Mouse (Mus musculus): ENCODE results near the gene Igsf10. TPM values are rescaled to one million over a fixed set of nuclear protein-coding genes. Genes with fewer than 3 reads are reported as not detected.
A peak's percentile ranks its signal among the peaks of the same experiment; 100 is the strongest.

Igsf10 gene
- polyA plus RNA-seq, 1 experiment from 2014 or later, result 26.0 TPM

DNA sequence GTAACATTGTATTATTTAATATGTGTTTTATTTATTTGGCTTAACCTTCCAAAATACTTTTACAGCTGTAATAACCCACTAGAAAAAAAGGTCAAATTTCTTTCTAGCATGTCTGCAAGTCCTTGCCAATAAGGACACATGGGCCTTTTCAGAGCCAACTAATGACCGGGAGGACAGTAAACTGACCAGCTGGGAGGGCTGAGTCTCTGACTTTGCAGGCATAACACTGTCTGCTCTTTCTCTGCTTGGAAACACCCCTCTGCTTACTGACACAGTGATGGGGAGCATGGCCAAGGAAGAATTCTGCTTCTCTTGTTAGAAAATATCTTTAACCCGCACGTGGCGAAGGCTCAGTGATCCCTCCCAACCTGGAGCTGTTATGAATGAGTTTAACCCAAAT, 1.2 kb downstream of the Igsf10 start:
- DNase-seq (ENCODE audit: low spot score), result peak; percentile 54
- ATAC-seq (ENCODE audit: low read depth), result no peak

GRCm38 (mm10) chr3:59341647-59342427, 2.4 kb downstream of the Igsf10 start:
- H3K4me2 ChIP-seq (ENCODE audit: low read depth, low read length), result peak overlapping the region; percentile 38
- H3K27me3 ChIP-seq (replicated peaks; ENCODE audit: control insufficient read depth, insufficient read depth, low read length), result no peaks in the 10 kb centered on the region
- peak; percentile 39 for DNase-seq (ENCODE audit: low spot score)
- H3K27ac ChIP-seq (replicated peaks; ENCODE audit: low read depth, low read length), result no peak overlapping the region
- H3K4me1 ChIP-seq (ENCODE audit: control insufficient read depth, insufficient read depth, low read length), result peaks cover 4% of the 10 kb centered on the region; the same call in 1 of the 2 replicates
- peaks cover 20% of the 10 kb centered on the region for H3K36me3 ChIP-seq (ENCODE audit: control insufficient read depth, insufficient read depth, low read length)
- WGBS, result 51% methylated on average over 11 of the region's 11 CpGs
- no peaks in the 10 kb centered on the region for H3K9me3 ChIP-seq (ENCODE audit: control insufficient read depth, low read length)
- peak overlapping the region; percentile 33 for H3K4me3 ChIP-seq (ENCODE audit: low read depth, low read length)
- no peak for ATAC-seq (ENCODE audit: low read depth)
- H3K9ac ChIP-seq (ENCODE audit: low read depth, low read length), result 0 out of 2 replicates have a peak overlapping the region, but pooled peaks have one; percentile 7

More for the DNA sequence above, 1.2 kb downstream of the Igsf10 start:
- Histone ChIP-seq H3K4me1 (ENCODE audit: control insufficient read depth, insufficient read depth, low read length) (peaks cover 4% of the 10 kb centered on the region; the same call in 1 of the 2 replicates), H3K9me3 (ENCODE audit: control insufficient read depth, low read length) (no peaks in the 10 kb centered on the region), H3K4me2 (ENCODE audit: low read depth, low read length) (peak overlapping the region; percentile 55), H3K27ac (replicated peaks; ENCODE audit: low read depth, low read length) (peak overlapping the region; percentile 88), H3K36me3 (ENCODE audit: control insufficient read depth, insufficient read depth, low read length) (peaks cover 19% of the 10 kb centered on the region), H3K27me3 (replicated peaks; ENCODE audit: control insufficient read depth, insufficient read depth, low read length) (no peaks in the 10 kb centered on the region), H3K9ac (ENCODE audit: low read depth, low read length) (peak overlapping the region; percentile 76), H3K4me3 (ENCODE audit: low read depth, low read length) (peak overlapping the region; percentile 72)
- WGBS, result 39% methylated on average over 4 of the region's 4 CpGs

DNA sequence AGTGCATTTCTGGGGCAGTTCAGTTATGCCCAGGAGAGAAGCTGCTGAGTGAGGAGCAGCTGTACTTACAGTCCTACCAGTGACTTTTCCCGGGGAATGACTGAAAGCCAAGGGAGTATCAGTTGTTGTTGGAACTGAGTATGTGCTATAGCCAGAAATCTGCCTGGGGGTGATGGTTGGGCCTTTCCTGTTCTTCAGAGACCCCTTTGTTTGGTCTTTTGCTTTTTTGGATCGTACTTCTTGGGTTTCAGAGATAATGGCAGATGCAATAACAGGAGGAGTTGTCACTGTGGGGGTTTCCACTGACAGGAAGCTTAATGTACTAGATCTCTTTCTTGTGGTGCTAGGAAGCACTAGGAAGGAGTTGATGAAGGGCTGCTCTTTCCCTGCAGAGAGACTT, 15.7 kb downstream of the Igsf10 start:
- Histone ChIP-seq H3K9ac (ENCODE audit: low read depth, low read length) (no peak overlapping the region), H3K36me3 (ENCODE audit: control insufficient read depth, insufficient read depth, low read length) (peaks cover 74% of the 10 kb centered on the region), H3K9me3 (ENCODE audit: control insufficient read depth, low read length) (peaks cover 7% of the 10 kb centered on the region), H3K27me3 (replicated peaks; ENCODE audit: control insufficient read depth, insufficient read depth, low read length) (no peaks in the 10 kb centered on the region), H3K4me1 (ENCODE audit: control insufficient read depth, insufficient read depth, low read length) (no peaks in the 10 kb centered on the region), H3K4me3 (ENCODE audit: low read depth, low read length) (no peak overlapping the region), H3K27ac (replicated peaks; ENCODE audit: low read depth, low read length) (no peak overlapping the region), H3K4me2 (ENCODE audit: low read depth, low read length) (no peak overlapping the region)
- ATAC-seq (ENCODE audit: low read depth) (no peak), DNase-seq (ENCODE audit: low spot score) (no peak)
- 77% methylated on average over 2 of the region's 2 CpGs for WGBS

DNA sequence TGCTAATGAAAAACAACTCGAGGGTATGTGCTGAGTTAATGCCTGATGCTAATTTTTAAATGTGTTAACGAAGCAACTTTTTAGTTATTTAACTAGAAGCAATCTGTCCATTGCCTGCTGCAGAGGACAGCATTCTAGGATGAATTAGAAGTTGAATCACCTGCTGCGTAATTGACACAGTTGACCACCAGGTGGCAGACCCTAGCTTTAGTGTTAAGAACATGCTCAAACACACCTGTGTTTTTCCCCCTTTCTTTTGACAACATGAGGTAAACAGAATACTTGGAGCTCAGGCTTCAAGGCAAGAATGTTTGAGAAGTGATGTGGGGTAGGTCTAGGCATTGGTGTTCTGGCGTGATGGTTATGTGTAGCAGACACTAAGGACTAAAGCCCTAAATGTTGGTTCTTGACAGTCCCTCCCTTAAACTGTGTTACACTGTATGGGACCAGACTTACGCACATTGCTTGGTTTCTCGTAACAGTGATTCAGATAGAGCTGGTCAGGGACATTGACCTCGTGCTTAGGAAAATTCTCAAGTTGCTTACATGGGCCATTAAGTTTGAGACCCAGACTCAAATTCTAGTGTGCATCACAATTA, 22.8 kb downstream of the Igsf10 start:
- Histone ChIP-seq H3K4me1 (ENCODE audit: control insufficient read depth, insufficient read depth, low read length) (no peaks in the 10 kb centered on the region), H3K9ac (ENCODE audit: low read depth, low read length) (no peak overlapping the region), H3K4me2 (ENCODE audit: low read depth, low read length) (no peak overlapping the region), H3K27ac (replicated peaks; ENCODE audit: low read depth, low read length) (no peak overlapping the region), H3K9me3 (ENCODE audit: control insufficient read depth, low read length) (no peaks in the 10 kb centered on the region), H3K36me3 (ENCODE audit: control insufficient read depth, insufficient read depth, low read length) (peaks cover 51% of the 10 kb centered on the region), H3K4me3 (ENCODE audit: low read depth, low read length) (no peak overlapping the region), H3K27me3 (replicated peaks; ENCODE audit: control insufficient read depth, insufficient read depth, low read length) (no peaks in the 10 kb centered on the region)
- 43% methylated on average over 7 of the region's 7 CpGs for WGBS
- peak; percentile 71 for DNase-seq (ENCODE audit: low spot score)
- no peak for ATAC-seq (ENCODE audit: low read depth)

DNA sequence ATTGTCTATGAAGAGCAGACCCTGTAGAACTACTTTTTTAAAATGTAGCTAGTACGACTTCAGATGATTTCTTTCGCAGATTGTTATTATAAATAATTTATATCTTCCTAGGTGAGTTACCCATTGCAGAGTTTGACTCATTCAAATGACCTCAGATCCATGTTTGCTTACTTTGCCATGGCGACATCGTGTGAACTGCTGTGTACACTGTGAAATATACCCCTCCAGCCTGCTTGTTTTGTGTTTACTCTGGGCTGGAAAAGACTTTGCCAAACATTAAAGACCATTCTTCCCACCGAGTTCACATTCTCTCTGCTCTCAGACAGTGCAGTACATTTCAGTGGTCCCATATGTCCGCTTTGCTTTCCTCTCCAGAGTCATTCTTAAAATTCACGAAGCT, 28.1 kb downstream of the Igsf10 start:
- H3K27me3 ChIP-seq (replicated peaks; ENCODE audit: control insufficient read depth, insufficient read depth, low read length), result no peaks in the 10 kb centered on the region
- DNase-seq (ENCODE audit: low spot score) (no peak), ATAC-seq (ENCODE audit: low read depth) (no peak)
- no peak overlapping the region for H3K9ac ChIP-seq (ENCODE audit: low read depth, low read length)
- H3K9me3 ChIP-seq (ENCODE audit: control insufficient read depth, low read length), result no peaks in the 10 kb centered on the region
- no peak overlapping the region for H3K4me2 ChIP-seq (ENCODE audit: low read depth, low read length)
- H3K4me1 ChIP-seq (ENCODE audit: control insufficient read depth, insufficient read depth, low read length), result no peaks in the 10 kb centered on the region
- peaks cover 61% of the 10 kb centered on the region for H3K36me3 ChIP-seq (ENCODE audit: control insufficient read depth, insufficient read depth, low read length)
- no peak overlapping the region for H3K27ac ChIP-seq (replicated peaks; ENCODE audit: low read depth, low read length)
- 82% methylated on average over 7 of the region's 7 CpGs for WGBS
- H3K4me3 ChIP-seq (ENCODE audit: low read depth, low read length), result no peak overlapping the region

- Histone ChIP-seq H3K4me3 (ENCODE audit: low read depth, low read length) (no peak overlapping the region), H3K9me3 (ENCODE audit: control insufficient read depth, low read length) (no peaks in the 10 kb centered on the region), H3K9ac (ENCODE audit: low read depth, low read length) (no peak overlapping the region), H3K27me3 (replicated peaks; ENCODE audit: control insufficient read depth, insufficient read depth, low read length) (no peaks in the 10 kb centered on the region), H3K27ac (replicated peaks; ENCODE audit: low read depth, low read length) (no peak overlapping the region), H3K36me3 (ENCODE audit: control insufficient read depth, insufficient read depth, low read length) (peaks cover 32% of the 10 kb centered on the region), H3K4me2 (ENCODE audit: low read depth, low read length) (no peak overlapping the region), H3K4me1 (ENCODE audit: control insufficient read depth, insufficient read depth, low read length) (no peaks in the 10 kb centered on the region)
- WGBS, result 75% methylated on average over 10 of the region's 10 CpGs
- no peak for DNase-seq (ENCODE audit: low spot score)
- no peak for ATAC-seq (ENCODE audit: low read depth)
Measured at GRCm38 (mm10) chr3:59312610-59313009, 31.6 kb downstream of the Igsf10 start.

DNA sequence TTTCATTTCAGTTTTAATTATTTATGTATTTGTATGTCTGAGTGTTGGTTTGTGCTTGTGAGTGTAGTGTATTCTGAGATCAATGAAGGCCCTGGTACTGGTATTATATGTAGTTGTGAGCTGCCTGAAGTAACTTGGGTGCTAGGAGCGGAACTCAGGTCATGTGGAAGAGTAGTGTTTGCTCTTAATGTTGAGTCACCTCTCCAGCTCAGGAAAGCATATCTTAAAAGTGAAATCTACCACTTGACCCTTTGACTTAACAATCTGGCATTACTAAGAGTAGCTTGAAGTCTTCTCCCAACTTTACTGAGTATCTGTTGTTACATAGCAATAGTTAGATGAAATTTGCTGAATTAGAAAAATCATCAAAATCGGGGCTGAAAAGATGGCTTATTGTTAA, 38.7 kb downstream of the Igsf10 start:
- H3K4me3 ChIP-seq (ENCODE audit: low read depth, low read length), result no peak overlapping the region
- H3K36me3 ChIP-seq (ENCODE audit: control insufficient read depth, insufficient read depth, low read length), result no peaks in the 10 kb centered on the region
- no peaks in the 10 kb centered on the region for H3K4me1 ChIP-seq (ENCODE audit: control insufficient read depth, insufficient read depth, low read length)
- WGBS, result 89% methylated on average over 2 of the region's 2 CpGs
- no peaks in the 10 kb centered on the region for H3K9me3 ChIP-seq (ENCODE audit: control insufficient read depth, low read length)
- ATAC-seq (ENCODE audit: low read depth), result no peak
- DNase-seq (ENCODE audit: low spot score), result no peak
- no peak overlapping the region for H3K9ac ChIP-seq (ENCODE audit: low read depth, low read length)
- no peak overlapping the region for H3K4me2 ChIP-seq (ENCODE audit: low read depth, low read length)
- no peaks in the 10 kb centered on the region for H3K27me3 ChIP-seq (replicated peaks; ENCODE audit: control insufficient read depth, insufficient read depth, low read length)
- no peak overlapping the region for H3K27ac ChIP-seq (replicated peaks; ENCODE audit: low read depth, low read length)

DNA sequence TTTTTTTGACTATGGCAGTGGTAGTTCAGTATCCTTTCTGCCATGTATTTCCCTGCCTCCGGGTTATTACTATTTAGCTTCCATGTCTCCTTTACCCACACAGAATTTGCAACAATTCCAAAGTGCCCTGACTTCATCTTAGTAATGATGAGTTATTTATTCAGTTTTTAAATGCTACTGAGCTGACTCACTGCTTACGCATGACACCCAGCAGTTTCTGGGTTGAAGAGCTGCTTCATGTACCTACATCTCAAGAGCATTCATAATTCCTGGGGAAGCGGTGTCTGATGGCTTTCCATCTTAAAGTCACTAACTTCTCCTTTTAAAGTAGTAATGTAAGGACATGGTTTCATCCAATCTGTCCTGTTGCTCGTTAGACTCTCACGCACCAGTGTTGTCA, 39.2 kb downstream of the Igsf10 start:
- H3K27ac ChIP-seq (replicated peaks; ENCODE audit: low read depth, low read length), result no peak overlapping the region
- no peak overlapping the region for H3K4me3 ChIP-seq (ENCODE audit: low read depth, low read length)
- no peak overlapping the region for H3K9ac ChIP-seq (ENCODE audit: low read depth, low read length)
- 91% methylated on average over 5 of the region's 5 CpGs for WGBS
- no peaks in the 10 kb centered on the region for H3K4me1 ChIP-seq (ENCODE audit: control insufficient read depth, insufficient read depth, low read length)
- H3K27me3 ChIP-seq (replicated peaks; ENCODE audit: control insufficient read depth, insufficient read depth, low read length), result no peaks in the 10 kb centered on the region
- H3K36me3 ChIP-seq (ENCODE audit: control insufficient read depth, insufficient read depth, low read length), result no peaks in the 10 kb centered on the region
- no peak overlapping the region for H3K4me2 ChIP-seq (ENCODE audit: low read depth, low read length)
- no peaks in the 10 kb centered on the region for H3K9me3 ChIP-seq (ENCODE audit: control insufficient read depth, low read length)
- ATAC-seq (ENCODE audit: low read depth) (no peak), DNase-seq (ENCODE audit: low spot score) (no peak)

Data from embryonic facial prominence, embryonic 14.5 days (tissue).